Mouse (Mus musculus) ES-Bruce4 (cell line): ENCODE results near the gene Tm4sf20. TPM values are rescaled to one million over a fixed set of nuclear protein-coding genes. Genes with fewer than 3 reads are reported as not detected.

Experiments used
- H3K27ac ChIP-seq: 2 replicates; pipeline ENCODE4 v1.5.1; 2012; ENCODE audit warnings: low read length, inconsistent platforms; ENCODE audit not compliant: insufficient read depth
- H3K27me3 ChIP-seq: 2 replicates; pipeline ENCODE4 v1.6.1; 2012; ENCODE audit warnings: mild to moderate bottlenecking, low read length, inconsistent platforms; ENCODE audit not compliant: control insufficient read depth, poor library complexity, insufficient read depth, severe bottlenecking
- H3K36me3 ChIP-seq: 2 replicates; pipeline ENCODE4 v1.6.1; 2012; ENCODE audit warnings: inconsistent platforms, mild to moderate bottlenecking, low read length, moderate library complexity; ENCODE audit not compliant: control insufficient read depth, poor library complexity, insufficient read depth, severe bottlenecking
- H3K4me1 ChIP-seq: one replicate; pipeline ENCODE4 v1.8.1; 2011; ENCODE audit warnings: low read length; ENCODE audit not compliant: control insufficient read depth, insufficient read depth
- H3K4me3 ChIP-seq: 2 replicates; pipeline ENCODE4 v1.5.1; 2011; ENCODE audit warnings: low read depth, mild to moderate bottlenecking, low read length
- H3K9ac ChIP-seq: 2 replicates; pipeline ENCODE4 v1.6.1; 2012; ENCODE audit warnings: low read depth, mild to moderate bottlenecking, inconsistent platforms; ENCODE audit not compliant: poor library complexity, severe bottlenecking
- H3K9me3 ChIP-seq: replicated peaks from 2 replicates; pipeline ENCODE4 v1.6.1; 2012; ENCODE audit warnings: mild to moderate bottlenecking, low read length, inconsistent platforms; ENCODE audit not compliant: control insufficient read depth, poor library complexity, insufficient read depth, severe bottlenecking
- CTCF ChIP-seq: IDR thresholded peaks from one replicate; pipeline ENCODE4 v1.8.1; 2011; ENCODE audit warnings: low read depth, low read length
- EP300 ChIP-seq: IDR thresholded peaks from 2 replicates; pipeline ENCODE4 v1.6.1; 2011; ENCODE audit warnings: low read depth, low read length; ENCODE audit not compliant: insufficient read depth
- POLR2A ChIP-seq: IDR thresholded peaks from one replicate; pipeline ENCODE4 v1.8.1; 2011; ENCODE audit warnings: low read length; ENCODE audit not compliant: insufficient read depth
- polyA plus RNA-seq: library from polyadenylated mRNA; stranded (reverse); fragments of >200 nt; gene quantifications from 2 replicates; pipeline ENCODE4 v1.2.4, GENCODE M21; 2011; ENCODE audit warnings: low read depth; ENCODE audit not compliant: missing spikeins, insufficient read depth, insufficient read length

Gene Tm4sf20
- polyA plus RNA-seq, 1 experiment: not detected

- Histone ChIP-seq H3K9me3 (no peaks in the 10 kb centered on the region), H3K4me3 (no peak overlapping the region), H3K27ac (no peak overlapping the region), H3K4me1 (no peaks in the 10 kb centered on the region), H3K9ac (no peak overlapping the region), H3K36me3 (no peaks in the 10 kb centered on the region), H3K27me3 (no peaks in the 10 kb centered on the region)
- TF ChIP-seq POLR2A: no peak
Observed at GRCm38 (mm10) chr1:82795702-82796443, 27.6 kb upstream of the Tm4sf20 start.

DNA sequence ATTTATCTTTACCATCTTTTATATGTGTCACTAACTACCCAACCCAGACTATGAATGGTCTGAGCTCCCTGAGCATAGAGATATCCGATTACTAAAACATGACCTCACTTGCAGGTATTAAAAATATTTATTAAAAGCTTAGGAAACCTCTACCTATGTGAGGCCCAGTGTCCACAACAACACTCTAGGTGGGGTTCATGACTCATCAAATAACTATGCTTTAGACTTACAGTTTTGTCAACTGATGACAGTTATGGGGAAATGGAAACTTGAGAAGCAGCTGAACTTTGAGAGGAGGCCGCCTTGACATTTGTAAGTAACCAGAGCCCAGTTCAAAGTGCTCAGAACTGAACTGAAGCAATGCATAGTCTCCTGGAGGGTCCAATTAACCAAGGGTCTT, 26.9 kb upstream of the Tm4sf20 start:
- Histone ChIP-seq H3K27me3 (no peaks in the 10 kb centered on the region), H3K27ac (no peak overlapping the region), H3K4me1 (no peaks in the 10 kb centered on the region), H3K9me3 (no peaks in the 10 kb centered on the region), H3K4me3 (no peak overlapping the region), H3K9ac (no peak overlapping the region), H3K36me3 (no peaks in the 10 kb centered on the region)
- TF ChIP-seq CTCF: no peak
- TF ChIP-seq POLR2A: no peak

DNA sequence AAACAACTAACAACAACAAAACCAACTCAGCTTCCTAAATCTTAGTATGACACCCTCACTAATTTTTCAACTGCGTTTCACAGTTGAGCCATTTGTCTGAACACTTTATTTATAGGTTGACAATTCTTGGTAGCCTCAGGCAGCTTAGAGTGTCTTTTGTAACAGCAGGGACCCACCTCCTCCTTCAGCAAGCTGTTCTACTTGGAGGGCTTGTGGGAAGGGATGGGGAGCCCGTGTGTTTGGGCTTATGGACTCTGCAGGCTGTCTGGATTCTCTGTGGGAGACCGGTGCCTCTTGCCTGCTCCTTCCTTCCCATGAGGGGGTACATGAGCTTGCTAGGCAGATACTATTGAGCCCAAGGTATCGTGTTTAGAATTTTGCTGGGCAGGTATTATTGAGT, 25.7 kb upstream of the Tm4sf20 start:
- H3K27me3 ChIP-seq: no peaks in the 10 kb centered on the region
- no peaks in the 10 kb centered on the region for H3K9me3 ChIP-seq
- no peak overlapping the region for H3K9ac ChIP-seq
- no peaks in the 10 kb centered on the region for H3K36me3 ChIP-seq
- no peak for TF ChIP-seq EP300
- TF ChIP-seq CTCF: no peak
- TF ChIP-seq POLR2A: no peak
- H3K4me1 ChIP-seq: no peaks in the 10 kb centered on the region
- no peak overlapping the region for H3K4me3 ChIP-seq
- no peak overlapping the region for H3K27ac ChIP-seq

DNA sequence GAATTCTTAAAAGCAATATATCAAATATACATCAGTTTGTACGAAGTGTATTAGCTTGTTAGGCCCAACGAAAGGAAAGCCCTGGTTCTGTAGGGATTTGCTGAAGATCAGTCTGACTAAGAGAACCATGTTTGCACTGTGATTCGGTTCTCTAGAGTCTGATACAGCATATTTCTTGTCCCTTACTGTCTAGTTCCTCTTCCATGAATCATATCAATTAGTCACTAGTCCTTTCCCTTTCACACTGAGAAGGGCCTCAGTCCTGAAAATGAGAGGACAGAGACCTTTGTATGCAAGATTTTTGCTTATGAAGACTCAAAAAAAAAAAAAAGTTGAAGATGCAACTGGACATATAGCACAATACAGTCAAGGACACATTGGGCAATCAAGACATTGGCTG, 24.8 kb upstream of the Tm4sf20 start:
- Histone ChIP-seq H3K9me3 (no peaks in the 10 kb centered on the region), H3K36me3 (no peaks in the 10 kb centered on the region), H3K4me3 (no peak overlapping the region), H3K4me1 (no peaks in the 10 kb centered on the region), H3K27ac (no peak overlapping the region), H3K27me3 (no peaks in the 10 kb centered on the region), H3K9ac (no peak overlapping the region)
- TF ChIP-seq CTCF (no peak), EP300 (no peak), POLR2A (no peak)

DNA sequence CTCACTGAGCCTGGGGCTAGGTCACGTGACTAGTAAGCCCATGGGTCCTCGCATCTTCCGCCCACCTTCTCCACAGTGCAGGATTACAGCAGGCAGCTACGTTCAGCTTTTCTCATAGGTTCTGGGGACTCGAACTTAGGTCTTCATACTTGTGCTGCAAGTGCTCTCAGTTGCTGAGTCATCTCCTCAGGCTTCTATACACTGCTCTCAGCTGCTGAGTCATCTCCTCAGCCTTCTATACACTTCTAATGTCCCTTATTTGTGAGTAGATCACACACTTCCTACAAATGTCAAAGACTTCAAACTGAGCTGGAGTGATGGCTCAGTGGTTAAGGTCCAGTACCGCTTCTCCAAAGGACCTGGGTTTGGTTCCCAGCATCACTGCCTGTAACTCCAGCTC, 24.0 kb upstream of the Tm4sf20 start:
- H3K4me3 ChIP-seq: no peak overlapping the region
- no peak for TF ChIP-seq CTCF
- no peak for TF ChIP-seq POLR2A
- no peak for TF ChIP-seq EP300
- no peaks in the 10 kb centered on the region for H3K27me3 ChIP-seq
- H3K9ac ChIP-seq: no peak overlapping the region
- H3K4me1 ChIP-seq: no peaks in the 10 kb centered on the region
- H3K9me3 ChIP-seq: no peaks in the 10 kb centered on the region
- no peak overlapping the region for H3K27ac ChIP-seq
- H3K36me3 ChIP-seq: no peaks in the 10 kb centered on the region

GRCm38 (mm10) chr1:82791105-82791504, 22.8 kb upstream of the Tm4sf20 start:
- Histone ChIP-seq H3K4me3 (no peak overlapping the region), H3K27me3 (no peaks in the 10 kb centered on the region), H3K9ac (no peak overlapping the region), H3K4me1 (no peaks in the 10 kb centered on the region), H3K36me3 (no peaks in the 10 kb centered on the region), H3K9me3 (no peaks in the 10 kb centered on the region), H3K27ac (no peak overlapping the region)
- no peak for TF ChIP-seq EP300
- TF ChIP-seq POLR2A: no peak
